Mouse (Mus musculus): ENCODE measurements around the gene Olfr803.

DNA sequence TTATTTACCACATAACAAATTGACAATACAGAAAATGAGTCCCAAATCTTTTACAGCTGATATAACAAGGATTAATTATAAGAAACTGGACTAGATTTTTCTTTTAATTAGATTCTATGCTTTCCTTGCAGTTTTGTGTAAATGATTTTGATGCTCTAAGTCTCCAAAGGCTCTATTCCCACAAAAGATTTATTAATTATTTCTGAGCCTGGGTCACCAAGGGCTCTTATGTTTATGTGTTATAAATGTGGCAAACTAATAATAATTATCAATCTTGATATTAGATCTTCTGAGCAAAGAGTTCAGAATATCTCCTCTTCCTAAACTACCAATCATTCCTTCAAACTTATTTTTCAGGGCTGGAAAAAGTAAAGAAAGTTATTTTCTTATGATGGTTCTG lies 36.7 kb downstream of the Olfr803 start, which contains the start of gene Olfr800:
- TF ChIP-seq CTCF (IDR thresholded peaks at IDR 0.05) (no peak), POLR2A (IDR thresholded peaks at IDR 0.05; ENCODE audit: insufficient read depth, low read depth, low read length) (no peak)

All from heart, adult 2 months (tissue).